Mouse (Mus musculus) liver, postnatal 0 days (tissue): Measurements from ENCODE around the gene Wwp2. TPM values are rescaled to one million over a fixed set of nuclear protein-coding genes. Genes with fewer than 3 reads are reported as not detected.
"Not testable (repeated sequence)": the region's sequence is repeated elsewhere in the genome, so short reads cannot be mapped to it uniquely, and the experiment has no call there.

Experiments
- ATAC-seq: fragments of 200-750 bp; cut with Nextera tagmentation; 2 replicates; pipeline ENCODE4 v1.8.0; 2017; ENCODE audit warnings: mild to moderate bottlenecking, moderate library complexity
- DNase-seq: peaks from one replicate; pipeline ENCODE4 v3.0.0-alpha.2; 2016
- H3K27ac ChIP-seq: fragments of 300-500 bp; sonication (generic); 2 replicates; pipeline ENCODE4 v1.5.1; 2014; ENCODE audit warnings: antibody characterized with exemption, moderate library complexity, mild to moderate bottlenecking, low read depth
- H3K27me3 ChIP-seq: fragments of 300-500 bp; sonication (generic); 2 replicates; pipeline ENCODE4 v1.6.1; 2014; ENCODE audit warnings: low read length, control low read depth, mixed read lengths; ENCODE audit not compliant: insufficient read depth
- H3K36me3 ChIP-seq: fragments of 300-500 bp; sonication (generic); replicated peaks from 2 replicates; pipeline ENCODE4 v1.6.1; 2014; ENCODE audit warnings: mild to moderate bottlenecking, control low read depth, low read length, moderate library complexity, mixed read lengths; ENCODE audit not compliant: insufficient read depth
- H3K4me1 ChIP-seq: fragments of 300-500 bp; sonication (generic); 2 replicates; pipeline ENCODE4 v1.6.1; 2014; ENCODE audit warnings: antibody characterized with exemption, mild to moderate bottlenecking, control low read depth; ENCODE audit not compliant: insufficient read depth
- H3K4me2 ChIP-seq: fragments of 300-500 bp; sonication (generic); 2 replicates; pipeline ENCODE4 v1.6.1; 2014; ENCODE audit warnings: low read depth, mild to moderate bottlenecking, low read length, moderate library complexity, mixed read lengths
- H3K4me3 ChIP-seq: fragments of 300-500 bp; sonication (generic); 2 replicates; pipeline ENCODE4 v1.5.1; 2014; ENCODE audit warnings: low read depth, low read length
- H3K9ac ChIP-seq: fragments of 300-500 bp; sonication (generic); replicated peaks from 2 replicates; pipeline ENCODE4 v1.6.1; 2014; ENCODE audit warnings: mild to moderate bottlenecking, moderate library complexity
- H3K9me3 ChIP-seq: fragments of 300-500 bp; sonication (generic); 2 replicates; pipeline ENCODE4 v1.6.1; 2016; ENCODE audit warnings: mild to moderate bottlenecking, control low read depth, low read length, mixed read lengths
- CTCF ChIP-seq: sonication (generic); IDR thresholded peaks from 2 replicates; pipeline ENCODE4 v1.5.1; 2016; ENCODE audit warnings: antibody characterized with exemption, low read depth
- EP300 ChIP-seq: IDR thresholded peaks from 2 replicates; pipeline ENCODE4 v1.6.1; 2016; ENCODE audit warnings: antibody characterized with exemption, low read depth, mild to moderate bottlenecking
- WGBS: fragments of 180-500 bp; shearing (Covaris S2); extraction: QIAGEN DNeasy Blood & Tissue Kit; methylation state at CpG from one replicate; pipeline ENCODE4 v1.1.7; 2014; ENCODE audit not compliant: insufficient replicate concordance; 5-methylcytosine and 5-hydroxymethylcytosine counted together
- polyA plus RNA-seq: library from polyadenylated mRNA; unstranded; fragments of >200 nt; fragmentation: Nextera tagmentation; extraction: Ambion mirVana; gene quantifications from 2 replicates; pipeline ENCODE4 v1.2.1, GENCODE M21; 2015

The Wwp2 gene
- polyA plus RNA-seq, 1 experiment from 2014 or later, result 29.1 TPM

- no peak for ATAC-seq
- Histone ChIP-seq H3K9me3 (no peaks in the 10 kb centered on the region), H3K4me1 (peaks cover 6% of the 10 kb centered on the region; the same call in 1 of the 2 replicates), H3K27ac (no peak overlapping the region), H3K4me2 (no peak overlapping the region), H3K27me3 (no peaks in the 10 kb centered on the region), H3K9ac (no peak overlapping the region), H3K4me3 (no peak overlapping the region), H3K36me3 (peaks cover 13% of the 10 kb centered on the region)
- WGBS, result 68% methylated on average over 3 of the region's 3 CpGs
- no peak for DNase-seq
- TF ChIP-seq CTCF (no peak), EP300 (no peak)
These were observed 39.4 kb downstream of the Wwp2 start for GRCm38 (mm10) chr8:107475613-107476012.

- ATAC-seq, H3K4me2 ChIP-seq, H3K27me3 ChIP-seq, H3K9me3 ChIP-seq, H3K36me3 ChIP-seq, DNase-seq, H3K4me1 ChIP-seq, H3K4me3 ChIP-seq, H3K9ac ChIP-seq, H3K27ac ChIP-seq: not testable (repeated sequence)
- 88% methylated on average over 7 of the region's 7 CpGs for WGBS
These were observed 40.6 kb downstream of the Wwp2 start for GRCm38 (mm10) chr8:107476786-107477185.

GRCm38 (mm10) chr8:107478728-107479127 lies 42.6 kb downstream of the Wwp2 start:
- Histone ChIP-seq H3K9me3 (no peaks in the 10 kb centered on the region), H3K4me2 (no peak overlapping the region), H3K27ac (no peak overlapping the region), H3K36me3 (peaks cover 12% of the 10 kb centered on the region), H3K27me3 (no peaks in the 10 kb centered on the region), H3K4me1 (no peaks in the 10 kb centered on the region), H3K4me3 (no peak overlapping the region), H3K9ac (no peak overlapping the region)
- WGBS, result 72% methylated on average over 6 of the region's 6 CpGs
- no peak for DNase-seq
- TF ChIP-seq CTCF (no peak), EP300 (no peak)
- no peak for ATAC-seq

GRCm38 (mm10) chr8:107480436-107480835 lies 44.3 kb downstream of the Wwp2 start:
- Histone ChIP-seq H3K9ac (no peak overlapping the region), H3K4me3 (no peak overlapping the region), H3K9me3 (no peaks in the 10 kb centered on the region), H3K27me3 (no peaks in the 10 kb centered on the region), H3K4me1 (no peaks in the 10 kb centered on the region), H3K36me3 (peaks cover 14% of the 10 kb centered on the region), H3K4me2 (no peak overlapping the region), H3K27ac (no peak overlapping the region)
- 84% methylated on average over 4 of the region's 4 CpGs for WGBS
- ATAC-seq, result no peak
- no peak for DNase-seq
- TF ChIP-seq CTCF, result no peak

GRCm38 (mm10) chr8:107483250-107483649 lies 47.1 kb downstream of the Wwp2 start:
- H3K27me3 ChIP-seq, result no peaks in the 10 kb centered on the region
- 89% methylated on average over 8 of the region's 8 CpGs for WGBS
- no peak for TF ChIP-seq EP300
- no peak for TF ChIP-seq CTCF
- H3K36me3 ChIP-seq, result peaks cover 14% of the 10 kb centered on the region
- H3K9ac ChIP-seq, result no peak overlapping the region
- no peaks in the 10 kb centered on the region for H3K9me3 ChIP-seq
- no peak for ATAC-seq
- H3K4me2 ChIP-seq, result no peak overlapping the region
- H3K4me1 ChIP-seq, result no peaks in the 10 kb centered on the region
- H3K4me3 ChIP-seq, result no peak overlapping the region
- DNase-seq, result no peak
- no peak overlapping the region for H3K27ac ChIP-seq

GRCm38 (mm10) chr8:107484956-107485355 lies 48.8 kb downstream of the Wwp2 start:
- ATAC-seq, result no peak

GRCm38 (mm10) chr8:107488551-107488950 lies 52.4 kb downstream of the Wwp2 start:
- Histone ChIP-seq H3K4me2 (no peak overlapping the region), H3K9me3 (no peaks in the 10 kb centered on the region), H3K9ac (no peak overlapping the region), H3K27me3 (no peaks in the 10 kb centered on the region), H3K36me3 (peaks cover 9% of the 10 kb centered on the region), H3K4me1 (peaks cover 28% of the 10 kb centered on the region), H3K27ac (no peak overlapping the region), H3K4me3 (no peak overlapping the region)
- 71% methylated on average over 4 of the region's 4 CpGs for WGBS
- ATAC-seq (no peak), DNase-seq (no peak)
- TF ChIP-seq EP300 (no peak), CTCF (no peak)

More at GRCm38 (mm10) chr8:107484956-107485355, 48.8 kb downstream of the Wwp2 start:
- DNase-seq, result no peak
- Histone ChIP-seq H3K4me1 (peaks cover 13% of the 10 kb centered on the region), H3K27me3 (no peaks in the 10 kb centered on the region), H3K36me3 (peaks cover 14% of the 10 kb centered on the region), H3K9ac (no peak overlapping the region), H3K4me2 (no peak overlapping the region), H3K9me3 (no peaks in the 10 kb centered on the region), H3K27ac (no peak overlapping the region), H3K4me3 (no peak overlapping the region)
- TF ChIP-seq EP300 (no peak), CTCF (no peak)
